Mouse (Mus musculus): ENCODE measurements around the gene Gm4881. TPM values are rescaled to one million over a fixed set of nuclear protein-coding genes. Genes with fewer than 3 reads are reported as not detected.
"Not testable (repeated sequence)": the region's sequence is repeated elsewhere in the genome, so short reads cannot be mapped to it uniquely, and the experiment has no call there.

Gene Gm4881
- polyA plus RNA-seq, 1 experiment from 2014 or later = not detected

DNA sequence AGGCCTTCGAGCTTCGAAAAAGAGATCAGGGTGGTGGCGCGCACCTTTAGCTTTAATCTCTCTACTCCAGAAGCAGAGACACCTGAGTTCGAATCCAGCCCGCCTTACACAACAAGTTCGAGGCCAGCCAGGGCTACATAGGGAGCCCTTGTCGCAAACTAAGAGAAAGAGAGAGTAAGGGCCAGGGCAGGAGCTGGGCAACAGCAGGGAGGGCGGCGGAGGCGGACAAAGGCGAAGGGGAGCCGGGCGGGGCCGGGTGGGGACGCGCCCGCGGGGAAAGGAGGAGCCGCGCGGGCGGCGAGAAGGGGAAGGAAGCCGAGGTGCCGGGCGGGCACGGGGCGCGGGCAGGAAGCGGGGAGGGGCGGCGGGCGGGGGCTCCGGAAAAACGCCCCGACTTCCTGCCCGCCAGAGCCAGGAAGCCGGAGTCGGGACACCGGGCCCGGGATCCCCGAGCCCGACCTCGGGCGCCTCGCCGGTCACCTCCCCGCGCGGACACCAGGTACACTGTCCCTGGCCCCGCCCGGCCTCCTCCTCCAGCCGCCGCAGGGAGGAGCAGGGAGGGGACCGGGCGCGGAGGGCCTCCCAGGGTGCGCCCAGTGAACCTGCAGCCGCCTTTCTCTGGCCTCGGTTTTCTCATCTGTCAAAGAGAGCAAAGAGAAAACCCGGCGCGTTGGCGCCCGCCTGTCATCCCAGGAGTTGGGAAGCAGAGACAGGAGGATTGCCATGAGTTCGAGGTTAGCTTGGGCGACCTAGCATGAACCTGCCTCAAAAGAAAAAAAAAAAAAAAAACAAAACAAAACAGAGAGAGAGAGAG is 41.5 kb downstream of the Gm4881 start, which contains the start of gene Arhgef1:
Gene Arhgef1 (plus strand): TSS at position 283 of the 814 bp plus-strand sequence.
- Histone ChIP-seq H3K27me3 (ENCODE audit: low read depth, poor library complexity, severe bottlenecking) (no peaks in the 10 kb centered on the region), H3K36me3 (no peaks in the 10 kb centered on the region), H3K9me3 (replicated peaks) (no peaks in the 10 kb centered on the region), H3K4me3 (peak within 1 kb of the TSS; percentile 80), H3K27ac (peak within 1 kb of the TSS; percentile 89), H3K4me1 (peaks cover 54% of the 10 kb centered on the region)
- DNase-seq (ENCODE audit: low spot score) = peak; percentile 67
- 7% methylated on average over 62 of the region's 68 CpGs for WGBS

DNA sequence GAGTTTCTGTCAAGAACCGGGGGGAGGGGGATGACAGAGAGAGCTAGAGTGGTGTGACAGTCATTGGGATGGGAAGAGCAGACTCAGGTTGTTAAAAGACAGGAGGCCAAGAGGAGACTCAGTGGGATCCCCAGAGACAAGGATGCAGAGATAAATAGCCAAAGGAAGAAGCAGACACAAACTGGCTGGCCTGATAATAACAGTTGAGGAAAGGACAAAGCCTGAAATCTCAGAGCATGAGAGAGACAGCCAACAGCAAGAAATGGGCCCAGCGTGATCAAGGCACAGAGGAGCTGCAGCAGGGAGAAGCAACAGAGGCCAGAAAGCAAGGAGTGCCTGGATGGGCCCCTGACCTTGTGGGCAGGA is 42.0 kb downstream of the Gm4881 start:
- no peak for DNase-seq (ENCODE audit: low spot score)
- H3K4me1 ChIP-seq = peaks cover 52% of the 10 kb centered on the region
- H3K27me3 ChIP-seq (ENCODE audit: low read depth, poor library complexity, severe bottlenecking) = no peaks in the 10 kb centered on the region
- WGBS = 49% methylated on average over 2 of the region's 2 CpGs
- peak overlapping the region; percentile 89 for H3K27ac ChIP-seq
- no peaks in the 10 kb centered on the region for H3K9me3 ChIP-seq (replicated peaks)
- peak overlapping the region; percentile 80 for H3K4me3 ChIP-seq
- no peaks in the 10 kb centered on the region for H3K36me3 ChIP-seq

DNA sequence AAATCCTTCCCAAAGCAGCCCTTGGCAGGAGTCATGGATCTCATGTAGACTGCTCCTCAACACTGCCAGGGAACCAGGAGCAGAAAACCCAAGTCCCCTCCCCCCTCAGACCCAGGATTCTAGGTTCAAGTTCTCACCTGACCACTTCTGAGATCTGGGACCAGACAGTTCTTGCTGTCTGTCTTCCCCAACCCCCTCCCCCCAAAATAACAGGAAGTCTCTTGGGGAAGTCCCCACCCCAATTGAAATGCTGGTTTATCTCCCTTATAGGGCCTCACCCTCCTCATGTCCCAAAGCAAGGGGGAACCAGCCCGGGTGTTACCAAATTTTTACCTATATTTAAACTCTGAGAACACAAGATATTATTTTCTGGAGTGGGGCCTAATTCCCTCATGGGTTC is 42.5 kb downstream of the Gm4881 start:
- Histone ChIP-seq H3K27me3 (ENCODE audit: low read depth, poor library complexity, severe bottlenecking) (no peaks in the 10 kb centered on the region), H3K9me3 (replicated peaks) (no peaks in the 10 kb centered on the region), H3K27ac (peak overlapping the region; percentile 89), H3K4me1 (peaks cover 51% of the 10 kb centered on the region), H3K4me3 (peak overlapping the region; percentile 80), H3K36me3 (no peaks in the 10 kb centered on the region)
- DNase-seq (ENCODE audit: low spot score) = no peak
- 71% methylated on average over 1 of the region's 1 CpGs for WGBS

DNA sequence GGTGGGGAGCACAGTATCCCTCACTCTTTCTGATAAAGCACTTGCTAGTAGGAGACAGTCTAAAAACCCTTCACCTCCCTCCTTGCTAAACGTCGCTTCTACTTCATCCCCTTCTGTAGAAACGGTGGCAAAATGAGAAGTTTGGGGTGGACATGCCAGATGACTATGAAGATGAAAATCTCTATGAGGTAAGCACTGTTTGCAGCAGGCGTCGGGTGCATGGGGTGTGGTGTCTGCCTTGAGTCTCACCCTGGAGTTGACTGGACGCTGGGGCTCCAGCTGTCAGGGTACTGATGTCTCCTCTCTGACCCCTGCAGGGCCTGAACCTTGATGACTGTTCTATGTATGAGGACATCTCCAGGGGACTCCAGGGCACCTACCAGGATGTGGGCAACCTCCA is 43.2 kb downstream of the Gm4881 start:
- Histone ChIP-seq H3K36me3 (no peaks in the 10 kb centered on the region), H3K27me3 (ENCODE audit: low read depth, poor library complexity, severe bottlenecking) (no peaks in the 10 kb centered on the region), H3K4me1 (peaks cover 43% of the 10 kb centered on the region), H3K4me3 (no peak overlapping the region), H3K27ac (no peak overlapping the region), H3K9me3 (replicated peaks) (no peaks in the 10 kb centered on the region)
- WGBS = 80% methylated on average over 6 of the region's 6 CpGs
- no peak for DNase-seq (ENCODE audit: low spot score)

DNA sequence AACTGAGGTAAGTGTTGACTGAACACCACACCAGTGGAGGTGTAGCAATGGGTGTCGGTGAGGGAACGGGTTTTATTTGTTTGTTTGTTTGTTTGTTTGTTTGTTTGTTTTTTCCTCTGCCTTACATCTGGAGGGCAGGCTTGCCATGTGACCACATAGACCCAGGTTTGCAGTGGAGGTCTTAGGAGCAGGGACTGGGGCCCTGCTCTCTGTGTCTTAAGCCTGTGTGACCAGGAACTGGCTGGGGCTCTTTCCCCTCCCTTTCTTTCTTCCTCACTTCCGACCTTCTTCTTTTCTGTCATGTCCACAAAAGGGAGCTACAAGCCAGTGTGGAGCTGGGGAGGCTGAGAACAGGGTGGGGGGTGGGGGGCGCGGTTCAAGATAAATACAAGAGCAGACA is 46.3 kb downstream of the Gm4881 start:
- H3K9me3 ChIP-seq (replicated peaks) = no peaks in the 10 kb centered on the region
- H3K27ac ChIP-seq = no peak overlapping the region
- no peak overlapping the region for H3K4me3 ChIP-seq
- no peak for DNase-seq (ENCODE audit: low spot score)
- no peaks in the 10 kb centered on the region for H3K27me3 ChIP-seq (ENCODE audit: low read depth, poor library complexity, severe bottlenecking)
- WGBS = 91% methylated on average over 5 of the region's 5 CpGs
- no peaks in the 10 kb centered on the region for H3K36me3 ChIP-seq
- peaks cover 20% of the 10 kb centered on the region for H3K4me1 ChIP-seq

DNA sequence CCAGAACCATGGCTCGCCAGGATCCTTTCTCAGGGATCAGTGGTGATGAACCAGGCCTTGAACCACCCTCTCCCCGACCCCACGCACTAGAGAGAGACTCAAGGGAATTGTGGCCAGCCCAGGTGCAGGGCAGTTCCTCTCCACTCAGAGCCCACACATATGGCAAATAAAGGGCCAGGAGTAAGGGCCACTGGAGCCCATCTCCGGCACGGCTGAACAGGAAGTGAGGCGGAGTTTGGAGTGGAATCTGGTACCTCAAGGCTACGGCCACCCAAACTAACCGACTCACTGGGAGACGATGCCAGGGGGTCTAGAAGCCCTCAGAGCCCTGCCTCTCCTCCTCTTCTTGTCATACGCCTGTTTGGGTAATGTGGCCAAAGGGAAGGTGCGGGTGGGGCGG is 47.1 kb downstream of the Gm4881 start, which contains the start of gene Cd79a:
Gene Cd79a (plus strand): TSS at position 158 of the 400 bp plus-strand sequence.
- H3K27me3 ChIP-seq (ENCODE audit: low read depth, poor library complexity, severe bottlenecking) = no peaks in the 10 kb centered on the region
- no peaks in the 10 kb centered on the region for H3K36me3 ChIP-seq
- H3K27ac ChIP-seq = peak within 1 kb of the TSS; percentile 46
- H3K9me3 ChIP-seq (replicated peaks) = no peaks in the 10 kb centered on the region
- H3K4me1 ChIP-seq = peaks cover 13% of the 10 kb centered on the region
- no peak within 1 kb of the TSS for H3K4me3 ChIP-seq
- WGBS = 67% methylated on average over 12 of the region's 12 CpGs
- DNase-seq (ENCODE audit: low spot score) = no peak

DNA sequence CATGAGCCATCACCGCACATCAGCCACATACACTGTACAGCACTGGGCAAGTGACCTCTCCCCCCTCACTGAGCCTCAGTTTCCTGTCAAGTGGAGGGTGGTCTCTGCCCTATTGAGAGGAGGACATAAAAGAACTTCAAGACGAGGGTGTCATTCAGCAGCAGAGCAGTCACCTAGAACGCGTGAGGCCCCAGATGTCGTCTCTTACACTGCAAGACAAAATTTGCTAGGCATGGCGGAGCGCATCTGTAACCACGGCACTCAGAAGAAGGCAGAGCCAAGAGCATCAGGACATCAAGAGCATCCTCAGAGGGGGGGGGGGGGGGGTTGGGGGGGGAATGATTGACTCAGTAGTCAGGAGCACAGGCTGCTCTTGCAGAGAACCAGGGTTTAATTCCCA is 48.0 kb downstream of the Gm4881 start:
- 84% methylated on average over 8 of the region's 8 CpGs for WGBS
- Histone ChIP-seq H3K27me3 (ENCODE audit: low read depth, poor library complexity, severe bottlenecking) (no peaks in the 10 kb centered on the region), H3K4me1 (peaks cover 7% of the 10 kb centered on the region; the same call in 1 of the 2 replicates), H3K27ac (no peak overlapping the region), H3K36me3 (peaks cover 2% of the 10 kb centered on the region), H3K9me3 (replicated peaks) (no peaks in the 10 kb centered on the region), H3K4me3 (no peak overlapping the region)
- DNase-seq (ENCODE audit: low spot score) = no peak

DNA sequence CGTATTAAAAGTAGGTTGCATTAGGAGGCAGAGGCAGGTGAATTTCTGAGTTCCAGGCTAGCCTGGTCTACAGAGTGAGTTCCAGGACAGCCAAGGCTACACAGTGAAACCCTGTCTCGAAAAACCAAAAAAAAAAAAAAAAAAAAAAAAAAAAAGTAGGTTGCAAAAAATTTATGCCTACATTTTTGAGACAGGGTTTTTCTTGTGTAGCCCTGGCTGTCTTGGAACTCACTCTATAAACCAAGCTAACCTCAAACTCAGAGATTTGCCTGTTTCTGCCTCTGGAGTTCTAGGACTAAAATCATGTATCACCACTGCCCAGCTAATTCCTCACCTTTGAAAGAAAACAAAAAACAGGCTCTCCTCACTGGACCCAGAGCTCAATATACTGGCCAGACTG is 48.5 kb downstream of the Gm4881 start:
- not testable (repeated sequence) for H3K27ac ChIP-seq; H3K4me1 ChIP-seq; DNase-seq (ENCODE audit: low spot score); H3K27me3 ChIP-seq (ENCODE audit: low read depth, poor library complexity, severe bottlenecking); H3K36me3 ChIP-seq; H3K9me3 ChIP-seq (replicated peaks); H3K4me3 ChIP-seq
- WGBS = 93% methylated on average over 2 of the region's 2 CpGs

DNA sequence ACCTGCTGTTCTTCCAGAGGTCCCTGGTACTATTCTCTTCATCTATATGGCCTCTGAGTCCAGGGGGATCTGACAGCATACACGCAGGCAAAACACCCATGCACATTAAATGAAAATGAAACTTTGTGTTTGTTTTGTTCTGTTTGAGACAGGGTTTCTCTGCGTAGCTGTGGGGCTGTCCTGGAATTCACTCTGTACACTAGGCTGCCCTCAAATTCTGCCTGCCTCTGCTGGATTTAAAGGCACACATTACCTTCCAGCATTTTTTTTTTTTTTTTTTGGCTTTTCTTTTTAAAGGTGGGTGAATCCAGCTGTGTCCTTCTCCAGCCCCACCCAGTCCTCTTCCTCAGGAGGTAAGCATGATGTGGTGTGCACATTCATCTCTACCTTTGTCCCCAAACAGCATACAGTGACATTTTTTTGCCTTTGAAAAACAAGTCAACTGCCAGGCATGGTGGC is 52.1 kb downstream of the Gm4881 start:
- no peak for DNase-seq (ENCODE audit: low spot score)
- Histone ChIP-seq H3K27ac (no peak overlapping the region), H3K27me3 (ENCODE audit: low read depth, poor library complexity, severe bottlenecking) (no peaks in the 10 kb centered on the region), H3K9me3 (replicated peaks) (no peaks in the 10 kb centered on the region), H3K4me1 (peaks cover 14% of the 10 kb centered on the region), H3K36me3 (peaks cover 43% of the 10 kb centered on the region), H3K4me3 (no peak overlapping the region)
- 74% methylated on average over 2 of the region's 2 CpGs for WGBS

DNA sequence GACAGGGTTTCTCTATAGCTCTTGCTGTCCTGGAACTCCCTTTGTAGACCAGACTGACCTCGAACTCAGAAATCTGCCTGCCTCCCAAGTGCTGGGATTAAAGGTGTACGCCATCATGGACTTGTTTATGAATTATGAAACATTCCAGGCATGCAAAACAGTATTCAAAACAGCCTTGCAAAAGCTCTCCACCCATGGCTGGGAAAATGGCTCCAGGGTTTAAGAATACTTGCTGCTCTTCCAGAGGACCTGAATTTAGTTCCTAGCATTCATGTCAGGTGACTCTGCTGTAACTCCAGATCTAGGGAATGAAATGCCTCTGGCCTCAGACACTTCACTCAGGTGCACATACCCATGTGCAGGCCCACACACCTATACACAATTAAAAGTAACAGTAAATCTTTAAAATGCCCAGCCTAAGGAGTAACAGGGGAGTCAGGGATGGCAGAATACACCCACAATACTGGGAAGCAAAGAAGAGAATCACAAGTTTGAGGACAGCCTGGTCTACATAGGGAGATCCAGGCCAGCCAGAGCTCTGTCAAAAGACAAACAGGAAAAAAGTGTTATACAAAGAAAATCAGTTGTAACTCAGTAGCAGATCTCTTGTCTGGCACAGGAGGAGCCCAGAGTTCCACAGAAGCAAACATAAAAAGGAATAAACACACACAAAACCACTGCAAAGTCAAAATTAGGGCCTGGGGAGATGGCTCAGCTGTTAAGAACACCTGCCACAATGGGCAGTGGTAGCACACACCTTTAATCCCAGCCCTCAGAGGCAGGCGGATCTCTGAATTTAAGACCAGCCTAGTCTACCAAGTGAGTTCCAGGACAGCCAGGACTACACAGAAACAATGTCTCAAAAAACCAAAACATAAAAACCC is 52.8 kb downstream of the Gm4881 start:
- peaks cover 50% of the 10 kb centered on the region for H3K36me3 ChIP-seq
- H3K27me3 ChIP-seq (ENCODE audit: low read depth, poor library complexity, severe bottlenecking) = no peaks in the 10 kb centered on the region
- no peak overlapping the region for H3K4me3 ChIP-seq
- H3K9me3 ChIP-seq (replicated peaks) = no peaks in the 10 kb centered on the region
- no peak overlapping the region for H3K27ac ChIP-seq
- peaks cover 20% of the 10 kb centered on the region for H3K4me1 ChIP-seq
- DNase-seq (ENCODE audit: low spot score) = no peak
- 76% methylated on average over 3 of the region's 3 CpGs for WGBS

DNA sequence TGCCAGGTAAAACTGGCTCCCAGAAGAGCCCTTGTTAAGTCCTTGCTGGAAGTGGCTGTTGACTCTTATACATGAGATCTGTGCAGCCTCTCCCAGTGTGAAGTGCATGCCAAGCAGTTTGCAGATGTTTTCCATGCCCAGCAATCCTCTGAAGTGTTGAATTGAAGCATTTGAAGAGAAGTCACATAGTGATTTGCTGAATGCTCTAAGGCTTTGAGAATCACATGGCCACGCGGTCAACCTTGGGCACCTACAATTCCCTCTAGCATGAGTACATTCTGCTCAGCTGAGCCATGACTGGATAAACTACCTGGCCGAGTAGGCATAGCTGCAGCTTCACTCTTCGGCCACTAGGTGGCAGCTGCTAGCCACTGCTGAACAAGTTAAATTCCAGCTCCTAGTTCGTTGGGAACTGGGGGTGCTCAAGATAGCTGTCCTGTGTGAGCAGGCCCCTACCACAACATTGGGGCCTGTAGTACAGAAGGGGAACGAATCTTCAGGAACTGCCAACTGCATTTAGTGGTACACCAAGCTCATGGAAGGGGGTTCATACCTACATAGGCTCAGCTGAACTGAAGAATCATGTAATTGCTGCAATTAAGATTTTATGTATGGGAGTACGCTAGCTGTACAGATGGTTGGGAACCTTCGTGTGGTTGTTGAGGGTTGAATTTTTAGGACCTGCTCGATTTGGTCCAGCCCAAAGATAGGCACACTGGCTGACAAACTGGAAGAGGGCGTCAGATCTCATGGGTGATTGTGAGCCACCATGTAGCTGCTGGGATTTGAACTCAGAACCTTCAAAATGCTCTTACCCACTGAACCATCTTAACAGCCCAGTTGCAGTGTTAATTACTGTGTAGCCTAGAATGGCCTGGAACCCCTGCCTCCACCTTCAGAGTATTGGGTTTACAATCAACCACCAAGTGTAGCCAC is 53.7 kb downstream of the Gm4881 start:
- DNase-seq (ENCODE audit: low spot score) = peak; percentile 79
- Histone ChIP-seq H3K27ac (no peak overlapping the region), H3K4me1 (peaks cover 29% of the 10 kb centered on the region), H3K9me3 (replicated peaks) (no peaks in the 10 kb centered on the region), H3K27me3 (ENCODE audit: low read depth, poor library complexity, severe bottlenecking) (no peaks in the 10 kb centered on the region), H3K36me3 (peaks cover 59% of the 10 kb centered on the region), H3K4me3 (no peak overlapping the region)
- 32% methylated on average over 10 of the region's 10 CpGs for WGBS

All from limb, embryonic 10.5 days (tissue).